Mouse (Mus musculus) common myeloid progenitor, adult 5-6 weeks (primary cell): ENCODE data around the gene Gsdma. TPM values are rescaled to one million over a fixed set of nuclear protein-coding genes. Genes with fewer than 3 reads are reported as not detected.
A peak's percentile ranks its signal among the peaks of the same experiment; 100 is the strongest.
"Not testable (repeated sequence)": the region's sequence is repeated elsewhere in the genome, so short reads cannot be mapped to it uniquely, and the experiment has no call there.

Experiments used
- ATAC-seq: replicated peaks from 2 replicates; pipeline ENCODE4 v1.8.0; 2016; ENCODE audit warnings: low read depth, mild to moderate bottlenecking, moderate TSS enrichment, inconsistent platforms; ENCODE audit not compliant: poor library complexity, severe bottlenecking
- total RNA-seq: library from RNA; stranded (forward); fragments of 200-1000, 187-1606 nt; gene quantifications from 2 replicates; pipeline ENCODE4 v1.2.3, GENCODE M21; 2017

Gsdma gene
- total RNA-seq: 0.05 TPM in 1 of 2 replicates, not detected in the other

DNA sequence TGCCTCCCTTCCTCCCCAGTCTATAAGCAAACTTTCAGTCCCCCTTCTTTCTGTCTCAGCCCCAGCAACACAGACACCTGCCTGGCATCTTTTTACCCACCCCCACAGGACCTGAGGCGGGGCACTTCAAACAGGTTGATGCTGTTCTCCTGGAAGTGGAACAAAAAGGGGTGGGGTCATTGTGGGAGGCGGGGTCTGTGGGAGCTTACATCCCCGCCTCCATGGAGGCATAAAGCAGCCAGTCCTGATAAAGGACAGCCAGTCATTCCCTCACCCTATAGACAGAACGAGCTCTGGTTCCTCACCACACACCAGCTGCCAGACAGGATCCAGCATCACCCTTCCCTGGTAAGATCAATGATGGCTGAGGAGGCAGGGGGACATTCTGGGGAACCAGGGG is at the start of gene Gsdma:
Gene Gsdma, plus strand, starts transcription at position 261 of the 400 bp plus-strand sequence.
- ATAC-seq: no peak; the same call in 1 of the 2 replicates

DNA sequence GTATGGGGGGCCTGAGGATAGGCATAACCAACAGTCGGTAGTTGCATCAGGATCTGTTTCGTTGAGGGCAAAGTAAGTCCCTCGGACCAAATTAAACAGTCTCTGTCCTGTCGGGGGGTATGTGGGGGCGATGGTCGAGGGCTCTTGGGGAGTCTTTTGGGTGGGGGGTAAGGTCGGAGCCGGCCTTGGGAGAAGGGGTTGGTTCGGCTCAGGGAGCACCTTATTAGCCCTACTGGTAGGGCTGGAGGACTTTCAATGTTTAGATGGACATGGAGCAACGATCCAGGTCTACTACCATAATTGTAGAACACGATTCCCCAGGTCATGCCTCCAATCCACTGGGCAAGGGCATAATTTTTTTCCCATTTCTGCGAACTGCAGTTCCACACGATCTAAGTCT is 43.4 kb upstream of the Gsdma start:
- ATAC-seq: no peak

DNA sequence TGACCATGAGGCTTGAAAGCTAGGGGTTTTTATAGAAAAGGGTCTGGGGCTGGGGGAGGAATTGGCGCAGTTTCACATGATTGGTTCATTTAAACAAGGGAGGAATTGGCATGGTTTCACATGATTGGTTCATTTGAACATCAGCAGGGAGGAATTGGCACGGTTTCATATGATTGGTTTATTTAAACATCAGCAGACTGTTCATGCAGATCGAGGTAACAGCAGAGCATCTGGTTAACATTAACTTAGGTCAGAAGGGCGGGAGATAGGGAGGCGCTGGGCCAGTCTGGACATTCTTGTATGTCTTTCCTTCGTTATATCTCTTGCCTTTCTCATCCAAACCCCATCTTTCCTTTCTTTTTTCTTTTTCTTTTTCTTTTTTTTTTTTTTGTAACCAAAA is 40.2 kb upstream of the Gsdma start:
- ATAC-seq: not testable (repeated sequence)

DNA sequence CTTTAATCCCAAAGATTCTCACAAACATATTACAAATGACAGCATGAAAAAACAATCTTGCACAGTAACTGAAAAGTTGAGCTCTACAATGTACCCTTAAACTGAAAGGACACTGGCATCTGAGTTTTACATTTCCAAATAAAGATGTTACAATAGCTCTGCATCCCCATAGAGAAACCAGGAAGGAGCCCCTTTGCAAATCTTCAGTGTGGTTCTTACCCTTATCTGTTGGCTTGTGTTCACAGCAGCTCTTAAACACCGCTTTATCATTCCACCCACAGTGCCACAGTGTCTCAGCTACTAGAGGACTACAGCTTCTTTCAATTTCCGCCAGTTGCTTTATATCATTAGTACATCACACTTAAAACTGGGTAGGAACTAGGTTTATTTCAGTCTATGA is 39.8 kb upstream of the Gsdma start:
- ATAC-seq: not testable (repeated sequence)

DNA sequence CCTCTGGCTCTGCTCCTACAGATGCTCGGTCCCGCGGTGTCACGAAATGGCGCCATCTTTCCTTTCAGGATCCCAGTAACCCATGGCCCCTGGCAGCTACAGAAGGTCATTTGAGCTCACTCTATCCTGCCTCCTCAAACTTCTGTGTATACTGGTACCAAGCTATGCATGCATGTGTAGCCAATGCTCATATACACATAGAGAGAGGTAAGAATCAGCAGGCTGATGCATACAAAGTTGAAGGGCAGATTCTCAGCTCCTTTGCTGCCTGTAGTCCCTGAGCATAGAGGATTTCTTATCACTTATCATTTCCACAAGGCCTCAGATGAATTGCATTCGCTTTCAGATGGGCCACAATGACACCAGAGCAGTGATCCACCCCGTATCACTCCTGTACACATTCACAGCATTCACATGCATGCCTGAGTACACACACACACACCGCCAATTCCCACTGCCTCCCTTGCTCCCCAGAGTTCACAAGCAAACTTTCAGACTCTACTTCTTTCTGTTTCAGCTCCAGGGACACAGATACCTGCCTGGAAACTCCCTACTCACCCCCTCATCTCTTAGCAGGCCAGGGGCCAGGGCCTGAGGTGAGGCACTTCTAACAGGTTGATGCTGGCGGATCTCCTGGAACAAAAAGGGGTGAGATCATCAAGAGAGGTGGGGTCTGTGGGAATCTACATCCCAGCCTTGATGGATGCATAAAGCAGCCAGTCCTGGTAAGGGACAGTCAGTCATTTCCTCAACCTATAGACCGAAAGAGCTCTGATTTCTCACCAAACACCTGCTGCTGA is 38.3 kb upstream of the Gsdma start, which contains the start of the genes Gm12355 and Gsdma3:
Gene Gm12355, minus strand, starts transcription at position 51 of the 800 bp plus-strand sequence.
Gene Gsdma3, plus strand, starts transcription at position 750 of the 800 bp plus-strand sequence.
- no peak for ATAC-seq

DNA sequence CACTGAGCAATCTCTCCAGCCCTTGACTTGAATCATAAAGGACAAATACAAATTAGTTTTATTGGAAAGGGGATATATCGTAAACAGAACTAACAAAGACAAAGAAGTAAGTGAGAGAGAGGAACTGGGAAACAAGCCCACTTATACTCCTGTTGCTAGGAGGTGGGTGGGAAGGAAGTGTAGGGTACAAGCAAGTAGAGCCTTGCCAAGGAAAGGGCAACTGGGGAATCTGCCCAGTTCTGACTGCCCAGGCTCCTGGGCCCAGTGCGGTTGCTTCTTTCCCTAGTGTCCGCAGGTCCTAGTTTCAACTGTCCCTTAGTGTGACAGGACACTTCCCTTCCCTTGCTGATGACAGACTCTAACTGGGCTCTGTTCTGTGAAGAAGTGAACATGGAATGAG is 35.4 kb upstream of the Gsdma start:
- ATAC-seq: no peak

DNA sequence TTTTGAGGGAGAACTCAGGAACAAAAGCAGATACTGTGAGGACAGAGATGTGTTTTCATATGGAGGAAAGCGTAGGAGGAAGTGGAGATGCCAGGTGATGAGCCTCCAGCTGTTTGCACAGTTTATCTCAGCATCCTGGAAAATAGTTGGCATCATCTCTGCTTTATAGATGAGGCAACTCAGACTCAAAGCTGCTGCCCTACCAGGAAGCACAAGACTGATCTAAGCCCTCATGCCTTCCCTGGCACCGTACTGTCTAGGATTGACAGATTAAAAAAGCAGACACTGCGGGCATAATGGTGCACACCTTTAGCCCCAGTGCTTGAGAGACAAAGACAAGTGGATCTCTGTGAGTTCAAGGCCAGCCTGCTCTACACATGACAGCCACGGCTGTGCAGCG is 33.5 kb upstream of the Gsdma start:
- ATAC-seq: no peak

DNA sequence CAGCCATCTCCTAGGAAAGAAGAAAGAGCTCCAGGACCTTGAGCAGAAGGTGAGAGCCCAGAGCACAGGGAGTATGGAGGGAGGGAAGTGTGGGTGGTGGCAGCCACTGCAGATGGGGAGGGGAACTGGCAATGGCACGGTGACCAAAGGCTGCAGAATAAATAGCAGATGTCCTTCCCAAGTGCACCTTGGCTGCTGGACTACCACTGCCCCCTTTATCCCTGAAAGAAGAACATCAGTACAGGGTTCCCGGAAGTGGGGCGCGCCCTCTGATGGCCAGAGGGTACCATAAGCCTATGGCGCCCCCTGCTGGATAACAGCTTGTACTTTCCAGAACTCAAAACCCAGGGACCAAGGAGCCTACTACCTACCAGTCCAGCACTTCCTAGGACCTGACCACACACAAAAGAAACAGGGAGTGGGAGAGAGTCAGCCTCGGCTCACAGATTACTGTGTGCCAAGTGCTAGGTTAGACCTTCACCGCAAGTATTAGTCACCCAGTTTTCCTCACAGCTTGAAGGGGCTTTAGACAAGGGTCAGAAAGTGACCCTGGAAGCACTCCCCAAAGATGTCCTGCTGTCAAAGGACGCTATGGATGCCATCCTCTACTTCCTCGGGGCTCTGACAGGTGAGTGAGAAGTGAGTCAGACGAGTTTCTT is 28.7 kb upstream of the Gsdma start:
- peak; percentile 98 for ATAC-seq

DNA sequence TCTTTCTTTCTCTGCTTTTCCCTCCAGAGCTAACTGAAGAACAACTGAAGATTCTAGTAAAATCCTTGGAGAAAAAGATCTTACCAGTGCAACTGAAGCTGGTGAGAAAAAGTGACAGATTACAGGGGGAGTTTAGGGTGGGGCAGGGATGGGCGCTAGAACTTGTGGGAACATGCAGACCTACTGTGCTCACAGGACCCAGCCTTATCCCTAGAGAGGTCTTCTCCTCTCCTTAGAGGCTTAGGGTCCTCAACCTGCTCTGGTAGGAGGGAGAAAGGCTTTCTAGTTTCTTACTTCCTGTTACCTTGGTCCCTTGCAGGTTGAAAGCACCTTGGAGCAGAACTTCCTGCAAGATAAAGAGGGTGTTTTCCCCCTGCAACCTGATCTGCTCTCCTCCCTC is 26.6 kb upstream of the Gsdma start:
- no peak for ATAC-seq

DNA sequence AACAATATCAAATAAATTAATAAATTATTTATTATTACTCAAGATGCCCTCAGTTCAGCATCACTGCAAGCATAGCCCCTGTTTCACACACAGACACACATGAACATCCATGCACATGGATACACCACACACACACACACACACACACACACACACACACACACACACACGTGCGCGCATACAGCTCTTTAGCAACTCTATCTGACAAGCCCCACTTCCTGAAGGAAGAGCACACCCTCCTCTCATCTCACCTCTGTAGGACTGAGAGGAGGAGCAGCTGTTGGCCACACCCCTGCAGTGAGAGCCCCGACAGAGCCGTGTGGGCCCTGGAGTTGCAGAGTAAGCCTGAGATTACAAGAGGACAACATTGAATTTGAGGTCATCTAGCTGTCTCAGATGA is 24.1 kb upstream of the Gsdma start:
- no peak for ATAC-seq

DNA sequence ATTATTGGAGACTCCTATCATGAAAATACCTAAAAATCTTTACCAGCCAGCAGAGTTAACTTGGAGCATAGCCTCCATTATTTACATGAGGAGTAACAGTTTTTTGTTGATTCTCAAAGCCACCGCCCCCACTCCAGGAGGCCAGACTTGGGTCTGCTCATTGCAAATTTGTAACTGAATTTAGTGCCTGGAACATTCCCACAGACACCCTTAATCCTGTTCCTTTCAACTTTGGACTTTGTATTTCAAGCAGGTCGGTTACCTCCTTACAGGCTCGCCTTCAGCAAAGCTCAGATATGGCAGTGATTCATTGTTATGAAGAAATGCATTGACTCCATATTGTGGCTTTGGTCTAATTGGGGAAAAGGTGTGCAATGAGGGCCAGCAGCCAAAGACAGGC is 19.4 kb upstream of the Gsdma start:
- ATAC-seq: no peak

DNA sequence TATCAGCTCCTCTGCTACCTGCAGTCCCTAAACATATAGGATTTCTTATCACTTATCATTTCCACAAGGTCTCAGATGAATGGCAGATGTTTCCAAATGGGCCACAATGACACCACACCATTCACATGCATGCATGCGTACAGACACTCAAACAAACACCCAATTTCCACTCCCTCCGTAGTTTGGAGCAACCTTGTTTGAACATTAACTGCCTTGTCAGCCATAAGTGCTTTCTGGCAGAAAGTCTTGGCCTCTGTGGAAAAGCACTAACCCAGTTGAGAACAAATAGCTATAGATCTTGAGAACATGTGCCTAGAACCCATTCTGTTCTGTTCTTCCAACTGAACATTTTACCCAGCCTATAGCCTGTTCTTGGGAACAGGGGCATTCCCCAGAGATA is 18.2 kb upstream of the Gsdma start:
- ATAC-seq: no peak

DNA sequence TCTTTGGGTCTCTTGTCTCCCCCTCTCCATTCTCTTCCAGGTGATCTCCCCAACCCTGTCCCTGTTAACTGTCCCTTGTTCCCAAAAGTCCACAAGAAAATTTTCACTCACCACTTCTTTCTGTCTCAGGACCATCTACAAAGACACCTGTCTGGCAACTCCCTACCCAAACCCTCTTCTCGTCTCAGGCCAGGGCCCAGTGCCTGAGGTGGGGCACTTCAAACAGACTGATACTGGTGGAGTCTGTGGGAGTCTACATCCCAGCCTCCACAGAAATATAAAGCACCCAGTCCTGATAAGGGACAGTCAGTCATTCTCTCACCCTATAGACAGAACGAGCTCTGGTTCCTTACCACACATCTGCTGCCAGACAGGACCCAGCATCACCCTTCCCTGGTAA is 17.7 kb upstream of the Gsdma start, which contains the start of gene Gsdma2:
Gene Gsdma2, plus strand, starts transcription at position 301 of the 400 bp plus-strand sequence.
- ATAC-seq: no peak

DNA sequence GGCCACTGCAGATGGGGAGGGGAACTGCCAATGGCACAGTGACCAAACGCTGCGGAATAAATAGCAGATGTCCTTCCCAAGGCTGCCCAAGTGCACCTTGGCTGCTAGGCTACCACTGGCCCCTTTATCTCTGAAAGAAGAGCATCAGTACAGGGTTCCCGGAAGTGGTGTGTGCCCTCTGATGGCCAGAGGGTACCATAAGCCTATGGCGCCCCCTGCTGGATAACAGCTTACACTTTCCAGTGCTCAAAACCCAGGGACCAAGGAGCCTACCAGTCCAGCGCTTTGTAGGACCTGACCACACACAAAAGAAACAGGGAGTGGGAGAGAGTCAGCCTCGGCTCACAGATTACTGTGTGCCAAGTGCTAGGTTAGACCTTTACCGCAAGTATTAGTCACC is 9.1 kb upstream of the Gsdma start:
- peak; percentile 94 for ATAC-seq

DNA sequence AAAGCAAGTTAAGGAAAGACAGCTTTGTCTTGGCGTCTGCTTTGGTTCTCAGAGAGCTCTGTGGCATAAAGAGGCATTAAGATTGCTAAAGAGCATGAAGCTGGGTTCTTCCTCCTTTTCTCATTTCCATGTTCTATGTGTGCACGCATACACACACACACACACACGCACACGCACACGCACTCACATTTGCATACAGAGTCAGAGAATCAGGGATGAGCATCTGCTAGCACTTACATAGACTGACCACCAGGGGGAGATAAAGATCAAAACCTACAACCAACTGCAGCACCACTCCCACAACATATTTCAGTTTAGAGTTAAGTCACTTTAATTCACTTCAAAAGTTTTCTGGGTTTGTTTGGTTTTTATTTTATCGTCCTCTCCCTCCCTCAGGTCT is 3.6 kb upstream of the Gsdma start:
- peak; percentile 92 for ATAC-seq

DNA sequence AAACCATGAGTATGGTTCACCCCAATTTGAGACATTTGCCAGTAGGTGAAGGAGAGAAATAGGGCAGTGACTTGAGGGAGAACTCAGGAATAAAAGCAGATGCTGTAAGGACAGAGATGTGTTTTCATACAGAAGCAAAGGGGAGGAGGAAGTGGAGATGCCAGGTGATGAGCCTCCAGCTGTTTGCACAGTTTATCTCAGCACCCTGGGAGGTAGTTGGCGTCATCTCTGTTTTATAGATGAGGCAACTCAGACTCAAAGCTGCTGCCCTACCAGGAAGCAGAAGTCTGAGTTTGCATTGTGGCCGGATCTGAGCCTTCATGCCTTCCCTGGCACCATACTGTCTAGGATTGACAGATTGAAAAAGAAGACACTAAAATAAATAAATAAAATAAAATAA is 4.8 kb downstream of the Gsdma start:
- ATAC-seq: no peak

DNA sequence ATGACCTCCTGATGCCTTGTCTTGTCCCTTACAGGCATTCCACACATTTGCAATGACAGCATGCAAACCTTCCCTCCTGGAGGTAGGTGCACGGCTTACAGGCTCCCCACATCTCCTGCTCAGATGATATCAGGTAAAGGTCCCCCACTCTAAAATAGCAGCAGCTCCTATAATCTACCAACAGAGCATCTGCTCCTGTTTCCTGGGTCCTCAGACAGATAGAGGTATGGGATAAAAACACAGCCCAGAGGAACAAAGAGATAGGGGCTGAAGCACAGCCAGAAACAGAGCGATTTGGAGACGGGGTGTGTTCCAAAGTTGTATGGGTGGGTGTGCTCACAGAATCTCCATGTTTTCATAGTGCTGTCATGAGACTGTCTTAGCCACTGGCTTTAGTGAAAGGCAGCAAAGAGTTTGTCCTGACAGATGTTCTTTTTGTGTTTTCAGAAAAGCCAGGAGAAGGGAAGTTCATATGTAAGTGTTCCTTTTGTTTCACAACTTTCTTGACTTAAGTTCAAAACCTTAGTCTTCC is 7.2 kb downstream of the Gsdma start:
- ATAC-seq: no peak

DNA sequence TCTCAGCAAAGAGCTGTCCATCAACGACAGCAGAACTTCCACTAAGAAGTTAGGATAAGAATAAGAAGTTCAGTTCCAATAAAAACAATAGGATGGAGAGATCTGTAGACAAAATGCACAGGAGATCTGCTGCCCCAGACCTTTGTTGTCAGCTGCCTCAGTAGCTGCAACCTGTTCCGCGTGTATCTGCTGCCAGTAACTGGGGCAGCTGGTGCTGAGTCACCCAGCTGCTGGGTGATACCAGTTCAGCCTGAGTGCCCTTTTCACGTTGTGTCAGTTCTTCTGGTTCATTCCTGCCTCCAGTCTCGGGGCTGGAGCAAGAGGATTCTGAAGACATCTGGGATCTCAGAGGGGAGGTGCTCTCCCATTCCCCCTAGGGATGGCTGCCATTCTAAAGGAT is 7.7 kb downstream of the Gsdma start:
- ATAC-seq: no peak

DNA sequence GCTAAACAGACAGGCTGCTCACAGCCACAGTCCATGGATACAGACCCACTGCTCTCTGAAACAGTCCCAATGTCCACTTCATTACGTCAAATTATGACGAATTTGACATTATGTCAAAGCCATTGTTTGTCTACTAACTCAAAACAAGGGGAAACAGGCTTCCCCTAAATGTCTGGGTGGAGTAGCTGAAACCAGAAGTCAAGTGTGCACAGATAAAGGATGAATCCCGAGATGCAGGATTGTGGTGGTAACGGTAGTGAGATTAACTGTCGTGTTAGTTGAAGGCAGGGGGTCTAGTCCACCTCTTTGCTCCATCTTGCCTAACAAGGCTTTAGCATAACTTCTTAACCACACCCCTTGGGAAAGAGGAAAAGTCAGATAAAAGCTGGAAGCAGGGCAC is 8.3 kb downstream of the Gsdma start:
- ATAC-seq: no peak

DNA sequence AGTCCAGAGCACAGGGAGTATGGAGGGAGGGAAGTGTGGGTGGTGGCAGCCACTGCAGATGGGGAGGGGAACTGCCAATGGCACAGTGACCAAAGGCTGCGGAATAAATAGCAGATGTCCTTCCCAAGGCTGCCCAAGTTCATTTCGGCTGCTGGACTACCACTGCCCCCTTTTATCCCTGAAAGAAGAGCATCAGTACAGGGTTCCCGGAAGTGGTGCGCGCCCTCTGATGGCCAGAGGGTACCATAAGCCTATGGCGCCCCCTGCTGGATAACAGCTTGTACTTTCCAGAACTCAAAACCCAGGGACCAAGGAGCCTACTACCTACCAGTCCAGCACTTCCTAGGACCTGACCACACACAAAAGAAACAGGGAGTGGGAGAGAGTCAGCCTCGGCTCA is 9.0 kb downstream of the Gsdma start:
- ATAC-seq: peak; percentile 92

DNA sequence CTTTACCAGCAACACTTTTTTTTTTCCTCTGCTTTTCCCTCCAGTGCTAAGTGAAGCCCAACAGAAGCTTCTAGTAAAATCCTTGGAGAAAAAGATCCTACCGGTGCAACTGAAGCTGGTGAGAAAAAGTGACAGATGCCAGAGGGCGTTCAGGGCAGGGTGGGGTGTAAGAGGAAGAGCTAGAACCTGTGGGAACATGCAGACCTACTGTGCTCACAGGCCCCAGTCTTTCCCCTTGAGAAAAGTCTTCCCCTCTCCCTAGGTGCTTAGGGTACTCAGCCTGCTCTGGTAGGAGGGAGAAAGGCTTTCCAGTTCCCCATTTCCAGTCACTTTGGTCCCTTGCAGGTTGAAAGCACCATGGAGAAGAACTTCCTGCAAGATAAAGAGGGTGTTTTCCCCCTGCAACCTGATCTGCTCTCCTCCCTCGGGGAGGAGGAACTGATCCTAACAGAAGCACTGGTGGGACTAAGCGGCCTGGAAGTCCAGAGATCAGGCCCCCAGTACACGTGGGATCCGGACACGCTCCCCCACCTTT is 11.7 kb downstream of the Gsdma start:
- ATAC-seq: no peak
